Mouse (Mus musculus) MN1 (cell line): ENCODE results near the gene 4921517D22Rik.

Experiments used
- DNase-seq: peaks from one replicate; pipeline ENCODE4 v3.0.0-alpha.2; 2016; ENCODE audit warnings: low spot score

Gene 4921517D22Rik

DNA sequence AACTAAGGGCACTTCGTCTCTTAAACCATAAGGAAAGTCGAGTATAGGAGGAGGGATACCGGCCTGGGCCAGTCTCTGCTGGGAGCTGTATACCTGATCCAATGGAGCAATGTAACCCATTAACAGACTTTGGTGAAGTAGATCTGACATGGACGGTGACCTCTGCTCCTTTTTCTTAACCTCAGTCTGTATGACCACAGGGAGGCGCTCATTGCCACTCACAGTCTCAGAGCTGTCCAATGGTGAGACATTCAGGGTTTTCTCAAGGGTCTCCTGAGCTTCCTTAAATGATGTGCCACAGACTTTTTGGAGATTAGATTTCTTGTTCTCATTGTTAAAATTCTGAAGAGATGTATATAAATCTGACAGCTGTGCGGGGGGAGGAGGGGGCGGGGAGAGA is 3.3 kb downstream of the 4921517D22Rik start:
- no peak for DNase-seq

DNA sequence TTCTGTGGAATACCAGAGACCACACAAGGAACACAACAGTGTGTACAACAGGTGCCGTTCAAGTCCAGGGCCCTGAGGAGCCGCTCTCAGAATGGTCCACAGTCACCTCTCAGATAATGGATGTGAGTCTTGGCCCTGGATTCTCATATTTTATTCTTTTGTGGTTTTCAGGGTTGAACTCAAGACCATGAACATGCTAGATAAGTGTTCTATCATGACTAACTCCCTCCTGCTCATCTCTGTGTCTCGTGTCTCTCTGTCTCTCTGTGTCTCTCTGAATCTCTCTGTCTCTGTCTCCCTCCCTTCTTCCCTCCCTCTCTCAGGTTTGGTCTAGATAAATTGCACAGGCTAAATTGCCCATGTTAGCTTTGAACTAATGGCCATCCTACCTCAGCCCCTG is 4.1 kb downstream of the 4921517D22Rik start:
- no peak for DNase-seq

DNA sequence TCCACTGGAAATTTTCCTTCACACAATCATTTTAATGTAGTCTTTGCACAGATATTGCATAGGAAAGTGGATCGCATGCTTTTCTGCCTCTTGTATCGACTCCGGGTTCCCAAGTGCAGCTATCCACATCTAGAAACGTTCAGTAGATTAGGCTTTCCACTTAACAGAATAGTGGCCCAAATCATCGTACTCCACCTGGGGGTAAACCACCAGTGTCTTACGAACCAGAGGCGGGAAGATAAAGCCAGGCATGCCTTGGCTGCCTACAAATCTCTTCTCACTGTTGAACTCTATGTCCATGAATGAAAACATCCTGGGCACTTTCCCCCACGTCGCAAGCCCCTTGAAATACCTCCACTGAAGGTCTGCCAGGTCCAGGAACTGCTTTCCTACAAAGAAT is 4.6 kb downstream of the 4921517D22Rik start:
- DNase-seq, result no peak

DNA sequence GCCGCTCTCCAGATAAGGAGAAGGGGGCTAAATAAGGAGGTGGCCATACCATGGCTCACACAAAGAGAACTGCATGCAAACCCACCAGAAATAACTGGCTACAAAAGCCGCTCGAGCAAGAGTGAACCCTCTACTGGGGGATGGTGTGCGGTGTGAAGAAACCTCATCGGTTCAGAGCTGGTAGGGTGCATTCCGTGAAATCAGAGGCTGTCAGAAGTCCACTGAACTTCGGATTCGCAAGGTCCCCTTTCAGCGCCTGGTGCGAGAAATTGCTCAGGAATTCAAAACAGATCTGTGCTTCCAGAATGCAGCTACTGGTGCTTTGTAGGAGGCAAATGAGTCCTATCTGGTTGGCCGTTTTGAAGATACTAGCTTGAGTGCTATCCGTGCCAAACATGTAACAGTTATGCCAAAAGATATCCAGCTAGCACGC is 5.6 kb downstream of the 4921517D22Rik start:
- DNase-seq, result no peak

DNA sequence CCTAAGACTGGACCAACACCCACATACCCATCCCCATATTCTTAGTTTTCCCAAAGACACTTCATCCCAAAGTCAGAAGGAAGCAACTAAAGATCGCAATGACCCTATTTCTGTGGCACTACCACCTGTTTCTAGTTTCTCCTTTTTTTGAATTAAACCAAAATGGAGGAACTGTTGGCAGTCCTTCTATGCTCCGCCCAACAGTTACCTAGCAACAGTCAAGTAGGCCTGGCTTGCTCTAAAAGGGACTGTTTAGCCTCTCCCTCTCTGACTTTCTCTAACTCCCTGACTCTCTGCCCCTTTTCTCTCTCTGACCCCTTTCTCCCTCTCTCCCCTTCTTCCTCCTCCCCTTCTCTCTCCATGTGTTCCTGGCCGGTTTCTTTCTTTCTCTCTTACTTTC is 8.7 kb downstream of the 4921517D22Rik start:
- DNase-seq, result no peak

DNA sequence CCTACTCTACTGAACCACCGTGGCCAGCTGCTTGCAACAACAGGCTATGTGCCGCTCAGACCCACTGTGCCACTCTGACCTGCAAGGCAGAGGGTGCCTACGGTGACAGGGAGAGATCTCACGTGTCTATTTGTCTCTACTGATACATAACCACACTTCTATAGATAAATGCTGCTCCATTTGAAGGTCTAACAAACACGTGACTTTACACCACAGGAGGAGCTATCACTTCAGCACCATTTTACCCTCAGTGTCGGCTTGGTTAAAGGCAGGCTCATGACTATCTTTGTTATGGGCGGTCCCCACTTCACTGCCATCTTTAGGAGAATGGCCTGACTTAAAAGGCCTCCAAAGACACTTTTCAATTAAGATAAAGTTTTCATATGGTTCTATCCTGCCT is 11.3 kb downstream of the 4921517D22Rik start:
- no peak for DNase-seq

DNA sequence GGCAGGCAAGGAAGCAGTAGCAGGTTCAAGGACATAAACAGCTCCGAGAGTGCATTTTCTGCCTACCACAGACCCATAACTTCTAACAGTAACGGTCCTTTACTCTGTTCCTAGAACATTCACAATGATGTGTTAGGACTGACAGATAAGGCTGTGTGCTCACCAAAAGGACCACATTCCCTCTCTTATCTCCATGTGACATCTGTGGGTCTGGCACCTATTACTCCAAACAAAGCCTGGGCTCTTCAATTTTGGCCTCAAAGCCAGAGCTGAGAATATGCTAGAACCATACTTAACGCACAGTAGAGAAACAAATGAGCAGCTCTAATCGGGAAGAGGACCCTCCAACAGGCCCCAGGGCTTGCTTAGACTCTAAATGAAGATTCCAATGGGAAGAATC is 14.0 kb downstream of the 4921517D22Rik start:
- DNase-seq, result no peak

DNA sequence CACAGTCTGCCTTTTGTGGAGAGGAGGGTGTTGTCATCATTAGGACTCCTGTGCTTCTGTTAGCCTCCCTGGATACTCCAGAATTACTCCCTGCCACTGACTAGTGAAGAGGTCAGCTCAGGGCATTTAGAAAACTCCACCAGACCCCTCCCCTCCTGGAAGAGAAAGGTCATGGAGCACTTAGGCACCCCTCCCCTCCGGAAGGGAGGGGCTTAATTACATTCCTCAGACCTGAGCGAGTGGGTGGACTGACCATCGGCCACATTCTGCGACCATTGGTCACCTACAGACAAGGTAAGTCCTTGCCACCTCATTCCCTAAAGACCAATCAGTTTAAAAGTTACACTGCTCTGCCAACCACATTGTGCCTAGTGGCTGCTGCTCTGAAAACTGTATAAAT is 14.6 kb downstream of the 4921517D22Rik start:
- DNase-seq, result no peak

DNA sequence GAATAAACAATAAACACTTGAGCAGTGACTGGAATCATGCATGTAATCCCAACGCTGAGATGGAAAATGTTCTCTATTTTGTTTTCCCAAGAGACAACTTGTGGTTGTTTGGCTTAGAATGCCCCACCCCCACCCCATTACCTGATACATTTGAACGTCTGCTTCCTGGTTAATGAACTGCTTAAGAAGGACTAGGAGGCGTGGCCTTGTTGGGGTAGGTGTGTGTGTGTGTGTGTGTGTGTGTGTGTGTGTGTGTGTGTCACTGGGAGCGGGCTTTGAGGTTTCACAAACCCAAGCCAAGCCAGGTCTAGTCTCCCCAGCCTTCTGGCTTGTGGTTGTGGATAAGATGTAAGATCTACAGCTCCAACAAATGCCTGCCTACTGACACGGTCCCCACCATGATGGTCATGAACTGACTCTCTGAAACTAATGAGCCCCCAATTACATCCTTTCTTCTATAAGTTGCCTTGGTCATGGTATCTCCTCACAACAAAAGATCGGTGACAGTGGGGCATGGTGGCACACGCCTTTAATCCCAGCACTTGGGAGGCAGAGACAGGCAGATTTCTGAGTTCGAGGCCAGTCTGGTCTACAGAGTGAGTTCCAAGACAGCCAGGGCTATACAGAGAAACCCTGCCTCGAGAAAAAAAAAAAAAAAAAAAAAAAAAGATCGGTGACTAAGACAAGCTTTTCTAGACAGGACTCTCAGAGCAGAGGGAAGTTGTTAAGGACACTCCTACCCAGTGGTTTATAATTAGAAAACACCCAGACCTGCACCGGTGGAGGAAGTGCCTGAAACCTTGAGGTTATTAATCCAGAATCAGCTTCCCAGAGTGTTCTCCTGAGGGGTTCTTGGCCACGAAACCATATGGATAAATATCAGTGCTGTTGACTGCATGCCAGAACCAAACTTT is 17.3 kb downstream of the 4921517D22Rik start:
- no peak for DNase-seq

DNA sequence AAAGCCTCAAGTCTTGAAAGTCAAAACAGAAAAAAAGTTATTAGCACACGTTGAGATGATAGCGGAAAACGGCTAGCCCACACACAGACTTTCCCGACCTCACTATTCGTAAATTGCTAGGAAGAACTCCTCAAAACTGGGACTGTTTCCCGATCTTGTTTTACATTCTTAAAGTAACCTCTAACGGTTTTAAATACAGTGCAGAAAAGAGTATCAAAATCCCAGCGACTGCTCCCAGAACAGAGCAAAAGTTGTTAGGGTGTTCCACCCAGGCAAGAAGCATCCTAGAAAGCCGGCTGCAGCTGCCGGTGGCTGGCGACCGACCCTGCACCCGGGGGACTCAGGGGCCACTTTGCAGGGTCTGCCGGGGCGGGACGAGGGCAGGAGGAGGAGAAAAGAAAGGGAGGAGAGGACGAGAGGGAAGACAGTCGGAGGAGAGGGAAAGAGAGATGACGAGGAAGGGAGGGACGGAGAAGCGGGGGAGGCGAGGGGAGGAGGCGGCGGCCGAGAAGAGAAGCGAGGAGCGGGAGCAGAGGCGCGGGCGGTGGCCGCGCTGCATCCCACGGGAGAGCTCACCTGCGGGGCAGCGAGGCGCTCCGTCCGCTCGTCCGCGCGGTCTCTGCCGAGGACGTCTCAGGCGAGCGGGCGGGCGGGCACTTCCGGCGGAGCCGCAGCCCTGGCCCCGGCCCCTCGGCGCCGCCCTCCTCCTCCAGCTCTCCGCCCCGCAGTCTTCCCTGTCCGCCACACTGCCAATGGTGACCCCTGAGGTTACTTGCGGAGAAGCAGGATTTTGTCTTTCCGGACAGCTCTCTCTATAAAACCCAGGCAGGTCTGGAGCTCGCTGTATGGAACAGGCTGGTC is 18.5 kb downstream of the 4921517D22Rik start, which contains the start of gene Golm1:
TSS of gene Golm1 (minus strand) at position 661 of the 861 bp plus-strand sequence.
- DNase-seq, result peak; percentile 69

DNA sequence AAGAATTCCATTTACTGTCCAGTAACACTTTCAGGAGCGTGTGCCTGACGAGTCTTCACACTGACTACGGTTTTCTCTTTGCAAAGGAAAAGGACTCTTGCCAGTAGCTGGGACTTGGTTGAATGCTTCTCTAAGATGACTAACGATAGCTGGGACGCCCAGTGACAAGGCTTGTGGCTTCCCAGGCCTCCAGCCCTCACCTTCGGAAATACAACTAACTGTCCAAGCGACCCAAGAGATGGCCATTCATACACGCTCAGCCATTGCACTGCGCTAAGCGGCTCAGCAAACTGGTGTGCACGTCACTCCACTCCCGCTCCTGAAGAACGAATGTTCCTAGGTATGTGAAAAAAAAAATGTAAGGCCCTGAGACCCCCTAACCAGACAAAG is 19.2 kb downstream of the 4921517D22Rik start:
- peak; percentile 28 for DNase-seq

DNA sequence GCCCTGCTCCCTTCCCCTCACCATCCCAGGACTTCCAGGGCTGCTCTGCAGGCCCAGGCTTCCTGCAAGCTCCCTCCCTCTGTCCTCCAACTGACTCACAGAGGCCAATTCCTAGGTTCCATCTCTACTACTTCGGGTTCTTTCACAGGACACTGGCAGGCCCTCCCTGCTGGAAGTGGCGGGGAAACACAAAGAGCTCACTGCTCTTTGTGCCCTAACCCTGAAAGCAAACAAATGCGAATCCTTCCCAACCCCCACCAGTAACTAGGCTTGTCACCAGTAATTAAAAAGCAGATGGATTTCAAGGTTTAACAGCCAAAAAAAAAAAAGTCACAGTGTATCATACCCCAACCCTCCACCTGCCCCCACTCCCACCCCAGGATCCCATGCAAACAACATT is 19.7 kb downstream of the 4921517D22Rik start:
- DNase-seq, result peak; percentile 10

DNA sequence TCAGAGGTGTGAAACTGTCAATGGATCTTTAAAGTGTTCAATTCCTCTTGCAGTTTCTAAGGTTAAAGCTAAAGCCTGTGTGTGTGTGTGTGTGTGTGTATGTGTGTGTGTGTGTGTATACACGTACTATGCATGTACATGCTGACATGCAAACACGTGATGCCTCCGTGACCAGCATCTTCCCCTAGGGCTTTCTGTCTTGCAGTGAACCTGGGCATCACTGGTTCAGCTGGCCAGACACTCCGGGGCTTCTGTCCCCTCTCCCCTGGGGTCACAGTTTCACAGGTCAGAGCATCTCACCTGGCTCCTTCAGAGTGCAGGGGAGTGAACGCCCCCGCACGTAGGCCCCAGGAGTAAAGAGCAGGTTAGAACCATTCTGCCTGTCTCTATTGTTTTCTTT is 20.3 kb downstream of the 4921517D22Rik start:
- DNase-seq, result no peak

DNA sequence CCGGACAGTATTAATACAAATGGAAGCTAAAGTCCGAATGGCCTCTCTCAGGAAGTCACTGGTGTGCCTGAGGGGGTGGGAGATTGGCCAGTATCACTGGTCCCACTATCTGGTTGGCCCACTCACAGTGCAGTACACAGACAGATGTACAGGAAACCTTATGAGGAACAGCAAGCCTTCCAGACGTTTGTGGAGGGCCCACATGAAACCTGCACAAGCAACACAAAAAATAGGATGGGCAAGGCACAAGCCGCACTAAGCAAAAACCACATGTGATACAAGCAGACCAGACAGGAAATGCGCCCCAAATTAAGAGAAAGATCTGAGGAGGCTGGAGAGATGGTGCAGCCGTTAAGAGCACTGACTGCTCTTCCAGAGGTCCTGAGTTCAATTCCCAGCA is 21.7 kb downstream of the 4921517D22Rik start:
- no peak for DNase-seq

DNA sequence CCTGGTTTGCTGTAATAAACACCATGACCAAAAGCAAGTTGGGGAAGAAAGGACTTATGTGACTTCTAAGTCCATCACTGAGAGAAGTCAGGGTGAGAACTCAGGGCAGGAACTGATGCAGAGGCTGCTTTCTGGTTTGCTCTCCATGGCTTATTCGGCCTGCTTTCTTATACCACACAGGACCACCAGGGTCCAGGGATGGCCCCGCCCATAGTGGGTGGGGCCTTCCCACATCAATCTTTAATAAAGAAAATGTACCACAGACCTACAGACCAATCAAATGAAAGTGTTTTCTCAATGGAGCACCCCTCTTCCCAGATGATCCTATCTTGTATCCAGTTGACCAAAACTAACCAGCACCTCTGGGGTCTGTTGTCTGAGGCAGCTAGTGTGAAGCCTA is 22.4 kb downstream of the 4921517D22Rik start:
- no peak for DNase-seq

DNA sequence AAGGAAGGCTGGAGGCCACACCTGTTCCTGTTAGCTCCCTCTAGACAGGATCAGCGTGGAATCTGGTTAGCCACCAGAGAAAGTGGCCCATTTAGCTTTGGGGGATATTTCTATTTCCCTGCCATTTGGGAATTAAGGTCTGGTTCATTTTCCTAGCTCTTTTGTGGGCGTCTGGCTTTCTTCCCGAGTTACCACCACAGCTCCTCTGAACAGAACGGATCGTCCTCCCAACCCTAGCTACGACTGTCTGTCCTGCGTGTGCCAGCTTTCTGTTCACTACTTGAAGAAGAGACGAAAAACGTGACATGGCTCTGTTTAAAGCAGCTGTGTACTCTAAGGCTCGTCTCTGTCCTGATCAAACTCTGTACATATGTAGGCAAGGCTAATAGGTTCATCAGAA is 24.0 kb downstream of the 4921517D22Rik start:
- no peak for DNase-seq

DNA sequence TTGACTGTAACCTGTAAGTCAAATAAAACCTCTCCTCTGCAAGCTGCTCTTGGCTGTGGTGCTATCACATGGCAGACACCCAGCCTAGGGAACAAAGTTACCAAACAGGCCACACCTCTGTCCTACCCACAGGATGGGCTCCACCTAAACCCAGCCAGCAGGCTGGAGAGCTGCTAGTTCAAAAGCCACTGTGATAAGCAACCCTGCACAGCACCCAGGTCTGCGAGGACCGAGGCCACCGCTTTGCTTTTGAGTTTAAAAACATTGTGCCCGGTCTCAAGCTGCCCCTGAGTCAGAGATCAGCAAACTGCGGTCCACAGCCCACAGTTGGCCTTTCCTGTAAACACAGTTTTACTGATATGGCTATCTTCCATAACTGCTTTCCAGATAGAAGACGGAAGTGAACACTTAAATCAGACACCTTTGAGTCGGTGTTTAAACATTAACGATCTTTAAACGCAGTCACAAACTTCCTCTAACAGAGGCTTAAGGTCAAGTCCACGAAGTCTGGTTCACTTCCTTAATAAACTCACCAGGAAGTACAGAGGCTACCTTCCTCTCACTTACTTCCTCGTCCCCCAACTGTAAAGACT is 25.3 kb downstream of the 4921517D22Rik start:
- DNase-seq, result no peak

DNA sequence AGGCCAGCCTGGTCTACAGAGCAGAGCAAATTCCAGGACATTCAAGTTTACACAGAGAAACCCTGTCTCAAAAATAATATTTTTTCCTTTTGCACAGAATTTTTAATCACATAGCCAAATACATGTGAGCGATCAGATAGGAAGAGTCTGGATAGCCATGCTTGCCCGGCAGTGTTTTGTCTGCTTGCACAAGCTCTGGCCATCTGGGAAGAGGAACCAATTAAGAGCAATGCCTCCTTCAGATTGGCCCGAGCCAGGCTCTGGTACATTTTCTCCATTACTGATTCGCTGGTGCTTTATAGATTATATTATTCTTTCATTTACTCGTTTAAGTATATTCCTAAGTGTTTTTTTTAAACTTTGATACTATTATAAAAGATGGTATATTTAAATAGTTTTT is 26.1 kb downstream of the 4921517D22Rik start:
- no peak for DNase-seq

DNA sequence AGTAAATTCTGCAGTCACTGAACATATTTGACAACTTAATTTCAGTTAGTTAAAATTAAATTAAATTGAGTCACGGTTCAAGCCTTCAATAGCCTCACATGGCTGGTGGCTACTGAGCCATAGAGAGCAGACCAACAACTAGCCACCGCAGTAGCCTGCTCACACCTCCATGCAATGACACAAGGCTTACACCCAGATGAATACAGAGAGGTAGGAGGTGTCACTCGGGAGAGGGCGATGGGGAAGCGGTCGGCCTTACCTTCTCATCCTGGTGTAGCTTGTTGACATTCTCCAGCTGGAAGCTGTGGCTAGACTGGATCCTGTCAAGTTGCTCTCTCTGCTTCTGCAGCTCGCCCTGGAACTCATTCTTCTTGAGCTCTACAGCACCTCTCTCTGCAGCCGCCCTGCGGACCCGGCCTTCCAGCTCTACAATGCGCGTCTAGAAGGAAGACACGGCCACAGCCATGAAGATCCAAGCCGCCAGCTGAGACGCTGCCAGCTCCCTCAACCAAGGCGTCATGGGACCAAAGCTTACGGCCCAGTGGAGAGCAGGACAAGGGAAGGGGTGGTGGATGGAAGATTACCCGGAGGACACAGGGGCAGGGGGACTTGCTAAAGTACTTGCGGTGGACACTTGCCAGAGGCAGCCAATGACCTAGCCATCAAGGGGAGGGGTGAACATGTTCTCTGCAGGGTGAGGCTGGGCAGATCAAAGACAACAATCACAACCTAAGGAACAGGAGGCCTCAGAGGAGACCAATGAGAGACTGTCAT is 29.8 kb downstream of the 4921517D22Rik start:
- DNase-seq, result no peak

DNA sequence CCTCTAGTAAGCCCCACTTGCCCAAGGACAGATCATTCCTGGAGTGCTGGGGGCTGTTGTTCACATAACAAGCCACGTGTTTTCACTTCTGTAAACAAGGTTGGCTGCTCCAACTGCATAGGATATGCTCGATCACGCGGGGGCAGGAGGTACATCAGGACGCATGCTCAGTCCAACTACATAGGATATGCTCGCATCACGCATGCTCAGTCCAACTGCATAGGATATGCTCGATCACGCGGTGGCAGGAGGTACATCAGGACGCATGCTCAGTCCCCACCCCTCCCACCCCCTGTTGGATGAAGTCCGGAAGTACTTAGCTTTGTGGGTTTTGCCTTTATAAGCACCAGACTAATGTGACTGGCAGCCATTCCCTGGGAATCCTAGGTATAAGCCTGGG is 31.9 kb downstream of the 4921517D22Rik start:
- no peak for DNase-seq

DNA sequence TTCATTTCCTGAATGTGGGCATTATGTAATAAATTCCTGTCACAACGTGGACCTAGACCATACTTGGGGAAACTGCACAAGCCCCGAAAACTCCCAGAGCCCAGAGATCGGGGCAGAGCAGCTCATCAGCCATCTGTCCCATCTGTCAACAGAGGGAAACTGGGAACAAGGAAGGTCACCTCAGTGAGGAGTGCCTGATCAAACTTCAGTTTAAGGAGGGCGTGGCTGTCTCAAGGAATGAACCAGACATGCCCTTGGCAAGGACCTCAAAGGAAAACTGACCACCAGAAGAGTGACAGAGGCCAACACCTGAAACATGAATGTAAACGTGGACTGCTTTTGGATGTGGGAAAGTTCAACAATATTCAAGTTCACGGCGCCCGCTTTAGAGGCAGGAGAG is 32.5 kb downstream of the 4921517D22Rik start:
- no peak for DNase-seq

DNA sequence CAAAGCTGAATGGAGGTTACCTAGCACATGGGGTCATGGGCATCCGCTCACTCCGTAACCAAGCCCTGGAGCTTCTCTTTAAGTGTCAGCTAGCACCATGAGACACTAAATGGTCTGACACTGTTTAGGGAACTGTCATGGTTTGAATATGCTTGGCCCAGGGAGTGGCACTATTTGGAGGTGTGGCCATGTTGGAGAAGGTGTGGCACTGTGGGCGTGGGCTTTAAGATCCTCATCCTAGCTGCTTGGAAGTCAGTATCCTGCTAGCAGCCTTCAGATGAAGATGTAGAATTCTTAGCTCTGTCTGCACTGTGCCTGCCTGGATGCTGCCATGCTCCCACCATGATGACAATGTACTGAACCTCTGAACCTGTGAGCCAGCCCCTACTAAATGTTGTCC is 33.5 kb downstream of the 4921517D22Rik start:
- DNase-seq, result no peak
